Mouse (Mus musculus) heart, postnatal 14 days (tissue): Measurements from ENCODE around the gene Gpr25. TPM values are rescaled to one million over a fixed set of nuclear protein-coding genes. Genes with fewer than 3 reads are reported as not detected.

Experiments used
- total RNA-seq, 2 experiments: library from RNA; stranded (reverse); gene quantifications; 2 replicates each; pipeline ENCODE4 v1.2.3; 2021

Gene Gpr25
- total RNA-seq, 2 experiments from 2014 or later = not detected

Other genes starting within 250 kb of the Gpr25 start
- not detected for gene Ascl5, start 210.1 kb downstream of the Gpr25 start, total RNA-seq
- 1 to 10 TPM; 1.6 to 1.7 TPM for gene Cacna1s, start 208.1 kb downstream of the Gpr25 start, total RNA-seq
- gene Kif21b, start 129.5 kb downstream of the Gpr25 start, total RNA-seq = 1 to 10 TPM; 1.2 to 4.3 TPM
- gene Mroh3, start 48.0 kb downstream of the Gpr25 start, total RNA-seq = not detected
- under 1 TPM in 1 of 2 experiments, not detected in 1; 0.22 TPM for gene Inava, start 26.6 kb downstream of the Gpr25 start, total RNA-seq
- 10 to 100 TPM; 27.0 to 27.8 TPM for gene Camsap2, start 85.2 kb upstream of the Gpr25 start, total RNA-seq
- 10 to 100 TPM in 1 of 2 experiments, 1 to 10 TPM in 1; 8.9 to 10.1 TPM for gene Ddx59, start 154.4 kb upstream of the Gpr25 start, total RNA-seq
- 1 to 10 TPM in 1 of 2 experiments, under 1 TPM in 1; 0.81 to 1.2 TPM for gene Kif14, start 205.5 kb upstream of the Gpr25 start, total RNA-seq